Mouse (Mus musculus): ENCODE measurements around the gene Srsf10. TPM values are rescaled to one million over a fixed set of nuclear protein-coding genes. Genes with fewer than 3 reads are reported as not detected.

Gene Srsf10
- polyA plus RNA-seq, 1 experiment from 2014 or later, result 194 TPM

DNA sequence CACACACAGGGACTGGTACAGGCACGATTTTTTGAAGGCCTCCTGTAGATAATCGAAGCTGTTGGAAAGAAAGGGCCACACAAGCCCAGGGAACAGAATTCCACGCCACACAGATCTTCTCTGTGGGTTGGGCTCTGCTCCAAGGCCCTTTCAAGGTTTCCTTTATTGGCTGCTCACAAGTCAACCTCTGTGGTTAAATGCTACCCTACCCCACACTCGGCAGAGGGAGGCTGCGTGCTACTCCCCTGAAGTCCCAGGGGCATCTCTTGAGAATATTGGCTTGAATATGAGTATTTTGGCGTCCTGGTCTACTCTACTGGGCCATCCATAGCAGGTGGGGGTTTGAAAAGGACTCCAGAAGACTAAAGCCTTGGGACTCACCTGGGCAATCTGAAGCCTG, 40.6 kb downstream of the Srsf10 start:
- Histone ChIP-seq H3K9me3 (replicated peaks; ENCODE audit: low read length) (no peaks in the 10 kb centered on the region), H3K4me3 (replicated peaks; ENCODE audit: low read depth, low read length) (no peak overlapping the region), H3K9ac (ENCODE audit: low read depth, low read length) (no peak overlapping the region), H3K27me3 (ENCODE audit: insufficient read depth, low read length) (no peaks in the 10 kb centered on the region), H3K27ac (no peak overlapping the region), H3K4me2 (ENCODE audit: low read length) (no peak overlapping the region), H3K4me1 (replicated peaks; ENCODE audit: insufficient read depth, low read length) (no peaks in the 10 kb centered on the region; the same call in 1 of the 2 replicates), H3K36me3 (ENCODE audit: insufficient read depth, low read length) (no peaks in the 10 kb centered on the region)
- ATAC-seq (replicated peaks; ENCODE audit: low FRiP score, low read depth) (no peak), DNase-seq (ENCODE audit: low spot score) (no peak)
- WGBS, result 75% methylated on average over 6 of the region's 6 CpGs
- TF ChIP-seq CTCF (IDR thresholded peaks at IDR 0.05; ENCODE audit: low read depth), result no peak

DNA sequence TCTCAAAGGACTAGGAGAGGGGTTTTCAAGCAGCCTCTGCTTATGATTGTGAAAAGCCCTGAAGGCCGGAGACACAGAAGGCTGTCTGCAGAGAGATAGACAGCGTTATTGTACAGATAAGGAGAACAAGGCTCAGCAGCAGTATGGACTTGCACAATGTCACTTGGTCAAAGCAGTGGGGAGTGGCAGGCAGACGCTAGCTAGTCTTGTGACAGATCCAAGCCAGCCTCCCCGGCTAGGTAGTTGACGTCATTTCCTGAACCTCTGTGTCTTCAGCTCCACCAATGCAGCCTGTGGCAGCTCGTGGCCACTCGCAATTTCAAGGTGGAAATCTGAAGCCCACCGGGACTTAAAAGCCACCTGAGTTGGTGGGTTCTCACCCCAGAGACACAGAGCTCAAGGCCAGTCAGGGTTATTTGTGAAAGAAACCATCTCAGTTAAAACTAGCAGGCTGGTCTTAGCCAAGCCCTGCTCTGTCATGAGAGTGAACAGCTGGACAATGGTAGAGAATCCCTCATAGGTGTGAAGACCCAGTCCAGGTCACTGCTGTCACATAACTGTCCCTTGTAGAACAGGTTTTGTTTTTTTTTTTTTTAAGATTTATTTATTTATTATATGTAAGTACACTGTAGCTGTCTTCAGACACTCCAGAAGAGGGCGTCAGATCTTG, 43.0 kb downstream of the Srsf10 start:
- WGBS, result 58% methylated on average over 8 of the region's 9 CpGs
- H3K4me1 ChIP-seq (replicated peaks; ENCODE audit: insufficient read depth, low read length), result no peaks in the 10 kb centered on the region; the same call in 1 of the 2 replicates
- ATAC-seq (replicated peaks; ENCODE audit: low FRiP score, low read depth), result no peak
- DNase-seq (ENCODE audit: low spot score), result peak; percentile 37
- H3K4me2 ChIP-seq (ENCODE audit: low read length), result no peak overlapping the region
- H3K9me3 ChIP-seq (replicated peaks; ENCODE audit: low read length), result no peaks in the 10 kb centered on the region
- H3K36me3 ChIP-seq (ENCODE audit: insufficient read depth, low read length), result no peaks in the 10 kb centered on the region
- no peak overlapping the region for H3K9ac ChIP-seq (ENCODE audit: low read depth, low read length)
- TF ChIP-seq CTCF (IDR thresholded peaks at IDR 0.05; ENCODE audit: low read depth), result no peak
- H3K27me3 ChIP-seq (ENCODE audit: insufficient read depth, low read length), result no peaks in the 10 kb centered on the region
- no peak overlapping the region for H3K4me3 ChIP-seq (replicated peaks; ENCODE audit: low read depth, low read length)
- no peak overlapping the region for H3K27ac ChIP-seq

DNA sequence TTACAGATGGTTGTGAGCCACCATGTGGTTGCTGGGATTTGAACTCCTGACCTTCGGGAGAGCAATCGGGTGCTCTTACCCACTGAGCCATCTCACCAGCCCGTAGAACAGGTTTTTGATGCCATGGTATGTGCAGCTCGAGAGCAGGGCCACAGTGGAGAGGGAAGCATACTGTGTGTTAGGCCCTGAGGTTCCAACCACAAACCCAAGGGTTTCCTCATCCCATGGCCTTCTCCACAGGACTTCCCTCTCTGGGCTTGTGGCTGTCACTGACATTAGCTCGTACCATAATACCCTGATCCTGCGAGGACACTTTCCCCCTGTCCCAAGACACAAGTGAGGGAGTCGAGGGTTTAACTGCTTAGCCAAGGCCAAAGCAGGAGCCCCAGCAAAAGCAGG, 43.5 kb downstream of the Srsf10 start:
- H3K4me1 ChIP-seq (replicated peaks; ENCODE audit: insufficient read depth, low read length), result no peaks in the 10 kb centered on the region; the same call in 1 of the 2 replicates
- H3K9me3 ChIP-seq (replicated peaks; ENCODE audit: low read length), result no peaks in the 10 kb centered on the region
- DNase-seq (ENCODE audit: low spot score) (no peak), ATAC-seq (replicated peaks; ENCODE audit: low FRiP score, low read depth) (no peak)
- H3K4me2 ChIP-seq (ENCODE audit: low read length), result no peak overlapping the region
- no peaks in the 10 kb centered on the region for H3K36me3 ChIP-seq (ENCODE audit: insufficient read depth, low read length)
- no peak overlapping the region for H3K4me3 ChIP-seq (replicated peaks; ENCODE audit: low read depth, low read length)
- no peak overlapping the region for H3K27ac ChIP-seq
- H3K27me3 ChIP-seq (ENCODE audit: insufficient read depth, low read length), result no peaks in the 10 kb centered on the region
- no peak for TF ChIP-seq CTCF (IDR thresholded peaks at IDR 0.05; ENCODE audit: low read depth)
- H3K9ac ChIP-seq (ENCODE audit: low read depth, low read length), result no peak overlapping the region
- WGBS, result 84% methylated on average over 7 of the region's 7 CpGs

DNA sequence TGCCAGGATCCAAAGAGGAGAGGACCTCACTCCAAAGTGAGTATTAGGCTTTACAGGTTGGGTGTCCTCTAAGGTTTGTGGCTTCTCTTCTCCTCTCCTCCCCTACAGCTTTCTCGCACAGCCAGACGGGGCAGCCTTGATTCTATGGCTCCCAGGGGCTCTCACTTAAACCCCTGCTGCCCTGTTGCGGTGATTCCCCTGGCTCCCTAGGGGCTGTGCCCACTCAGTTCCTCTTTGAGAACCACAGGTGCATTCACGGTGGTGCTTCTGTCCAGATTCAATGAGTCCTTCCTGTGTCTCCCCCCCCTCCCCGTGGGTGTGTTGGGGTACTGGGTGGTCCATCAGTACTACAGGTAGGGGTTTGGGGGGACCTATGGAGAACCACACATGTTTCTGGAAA, 44.5 kb downstream of the Srsf10 start:
- H3K4me3 ChIP-seq (replicated peaks; ENCODE audit: low read depth, low read length), result no peak overlapping the region
- no peaks in the 10 kb centered on the region for H3K9me3 ChIP-seq (replicated peaks; ENCODE audit: low read length)
- H3K27me3 ChIP-seq (ENCODE audit: insufficient read depth, low read length), result no peaks in the 10 kb centered on the region
- ATAC-seq (replicated peaks; ENCODE audit: low FRiP score, low read depth), result no peak
- no peak overlapping the region for H3K4me2 ChIP-seq (ENCODE audit: low read length)
- H3K9ac ChIP-seq (ENCODE audit: low read depth, low read length), result no peak overlapping the region
- DNase-seq (ENCODE audit: low spot score), result no peak
- TF ChIP-seq CTCF (IDR thresholded peaks at IDR 0.05; ENCODE audit: low read depth), result no peak
- H3K27ac ChIP-seq, result no peak overlapping the region
- WGBS, result 75% methylated on average over 5 of the region's 5 CpGs
- H3K36me3 ChIP-seq (ENCODE audit: insufficient read depth, low read length), result no peaks in the 10 kb centered on the region
- no peaks in the 10 kb centered on the region; the same call in 1 of the 2 replicates for H3K4me1 ChIP-seq (replicated peaks; ENCODE audit: insufficient read depth, low read length)

GRCm38 (mm10) chr4:135902606-135903242, 47.2 kb downstream of the Srsf10 start:
- no peak for DNase-seq (ENCODE audit: low spot score)
- no peaks in the 10 kb centered on the region; the same call in 1 of the 2 replicates for H3K4me1 ChIP-seq (replicated peaks; ENCODE audit: insufficient read depth, low read length)

DNA sequence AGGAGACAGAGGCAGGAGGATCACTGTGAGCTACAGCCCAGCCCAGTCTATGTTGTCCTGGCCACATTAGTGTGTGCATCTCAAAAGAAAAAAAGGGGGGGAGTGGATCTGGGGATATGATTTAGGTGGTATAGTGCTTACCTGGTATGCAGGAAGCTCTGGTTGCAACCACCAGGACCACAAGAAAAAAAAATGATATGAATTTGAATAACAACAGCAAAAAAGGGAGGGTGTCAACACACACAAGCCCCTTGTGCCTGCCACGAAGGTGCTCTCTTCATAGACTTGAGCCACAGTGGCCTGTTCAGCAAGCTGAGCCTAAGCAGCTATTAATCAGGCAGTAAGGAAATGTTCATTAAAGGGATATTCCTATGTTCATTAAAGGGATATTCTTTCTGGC, 49.3 kb downstream of the Srsf10 start:
- H3K27ac ChIP-seq, result no peak overlapping the region
- H3K9ac ChIP-seq (ENCODE audit: low read depth, low read length), result no peak overlapping the region
- TF ChIP-seq CTCF (IDR thresholded peaks at IDR 0.05; ENCODE audit: low read depth), result no peak
- H3K27me3 ChIP-seq (ENCODE audit: insufficient read depth, low read length), result no peaks in the 10 kb centered on the region
- ATAC-seq (replicated peaks; ENCODE audit: low FRiP score, low read depth) (no peak), DNase-seq (ENCODE audit: low spot score) (no peak)
- WGBS, result 58% methylated on average over 1 of the region's 1 CpGs
- no peak overlapping the region for H3K4me3 ChIP-seq (replicated peaks; ENCODE audit: low read depth, low read length)
- no peak overlapping the region for H3K4me2 ChIP-seq (ENCODE audit: low read length)
- H3K9me3 ChIP-seq (replicated peaks; ENCODE audit: low read length), result no peaks in the 10 kb centered on the region
- no peaks in the 10 kb centered on the region for H3K4me1 ChIP-seq (replicated peaks; ENCODE audit: insufficient read depth, low read length)
- H3K36me3 ChIP-seq (ENCODE audit: insufficient read depth, low read length), result no peaks in the 10 kb centered on the region

More at GRCm38 (mm10) chr4:135902606-135903242, 47.2 kb downstream of the Srsf10 start:
- Histone ChIP-seq H3K9me3 (replicated peaks; ENCODE audit: low read length) (no peaks in the 10 kb centered on the region), H3K36me3 (ENCODE audit: insufficient read depth, low read length) (no peaks in the 10 kb centered on the region), H3K9ac (ENCODE audit: low read depth, low read length) (no peak overlapping the region), H3K4me3 (replicated peaks; ENCODE audit: low read depth, low read length) (no peak overlapping the region), H3K27me3 (ENCODE audit: insufficient read depth, low read length) (no peaks in the 10 kb centered on the region), H3K4me2 (ENCODE audit: low read length) (no peak overlapping the region), H3K27ac (no peak overlapping the region)
- ATAC-seq (replicated peaks; ENCODE audit: low FRiP score, low read depth), result no peak
- TF ChIP-seq CTCF (IDR thresholded peaks at IDR 0.05; ENCODE audit: low read depth), result no peak
- 86% methylated on average over 4 of the region's 4 CpGs for WGBS

Data from kidney, postnatal 0 days (tissue).